Mouse (Mus musculus): ENCODE data around the gene Sec22a.

GRCm38 (mm10) chr16:35319773-35320172 is 43.9 kb downstream of the Sec22a start:
- TF ChIP-seq POLR2A (IDR thresholded peaks at IDR 0.05; ENCODE audit: low read depth, low read length), result no peak
- no peak for TF ChIP-seq CTCF (IDR thresholded peaks at IDR 0.05; ENCODE audit: borderline replicate concordance, insufficient read depth, low read length)

All from embryonic fibroblast, embryonic 13.5 days (primary cell).